Mouse (Mus musculus) MEL (cell line): ENCODE data around the gene Usp18. TPM values are rescaled to one million over a fixed set of nuclear protein-coding genes. Genes with fewer than 3 reads are reported as not detected.
A peak's percentile ranks its signal among the peaks of the same experiment; 100 is the strongest.

Experiments
- DNase-seq: peaks from one replicate; pipeline ENCODE4 v3.0.0; 2011; ENCODE audit warnings: low read depth, low spot score
- H3K27ac ChIP-seq: 2 replicates; pipeline ENCODE4 v1.5.1; 2012; ENCODE audit warnings: low read depth, mild to moderate bottlenecking, control low read depth, low read length, moderate library complexity; ENCODE audit not compliant: control insufficient read depth
- H3K27me3 ChIP-seq, 2 experiments: fragments of 150-350 bp in 1 of 2; sonication (generic) in 1 of 2; 2 replicates each; pipeline ENCODE4 v1.6.1; 2012; ENCODE audit warnings: low read length in 2 of 2, mild to moderate bottlenecking in 2 of 2, improper control_type of control experiment in 1 of 2, moderate library complexity in 1 of 2; ENCODE audit not compliant: insufficient read depth in 2 of 2, control insufficient read depth in 1 of 2
- H3K36me3 ChIP-seq, 2 experiments: 2 replicates each; pipeline ENCODE4 v1.6.1; 2012 to 2014; ENCODE audit warnings: low read length in 2 of 2, improper control_type of control experiment in 1 of 2, inconsistent platforms in 1 of 2, mild to moderate bottlenecking in 1 of 2; ENCODE audit not compliant: insufficient read depth in 2 of 2, control insufficient read depth in 1 of 2
- H3K4me1 ChIP-seq, 2 experiments: fragments of 150-350 bp in 1 of 2; sonication (generic) in 1 of 2; 2 replicates each; pipeline ENCODE4 v1.6.1; 2012; ENCODE audit warnings: low read length in 2 of 2, improper control_type of control experiment in 1 of 2, mild to moderate bottlenecking in 1 of 2; ENCODE audit not compliant: insufficient read depth in 2 of 2, control insufficient read depth in 1 of 2
- H3K4me3 ChIP-seq, 2 experiments: fragments of 150-350 bp in 1 of 2; sonication (generic) in 1 of 2; 2 replicates each; pipeline ENCODE4 v1.5.1; 2012; ENCODE audit warnings: low read depth in 2 of 2, low read length in 2 of 2, mild to moderate bottlenecking in 2 of 2, moderate library complexity in 2 of 2, control low read depth in 1 of 2, improper control_type of control experiment in 1 of 2; ENCODE audit not compliant: control insufficient read depth in 1 of 2, insufficient read depth in 1 of 2
- H3K79me2 ChIP-seq: 2 replicates; pipeline ENCODE4 v1.6.1; 2012; ENCODE audit warnings: mild to moderate bottlenecking, low read length, moderate library complexity; ENCODE audit not compliant: control insufficient read depth, poor library complexity, insufficient read depth
- H3K9ac ChIP-seq: 2 replicates; pipeline ENCODE4 v1.6.1; 2012; ENCODE audit warnings: low read depth, mild to moderate bottlenecking, control low read depth, low read length, moderate library complexity; ENCODE audit not compliant: control insufficient read depth, poor library complexity, severe bottlenecking
- H3K9me3 ChIP-seq: fragments of 150-350 bp; sonication (generic); replicated peaks from 2 replicates; pipeline ENCODE4 v1.6.1; 2012; ENCODE audit warnings: mild to moderate bottlenecking, low read length, improper control_type of control experiment, moderate library complexity; ENCODE audit not compliant: insufficient read depth
- CTCF ChIP-seq, 3 experiments: IDR thresholded peaks in 2 of 3; conservative IDR thresholded peaks in 1 of 3; 2 replicates each; pipeline ENCODE4 v1.5.1; 2011 to 2012; ENCODE audit warnings: low read length in 3 of 3, low read depth in 2 of 3, mild to moderate bottlenecking in 2 of 3, improper control_type of control experiment in 1 of 3, inconsistent platforms in 1 of 3, mixed read lengths in 1 of 3, moderate library complexity in 1 of 3; ENCODE audit not compliant: control insufficient read depth in 1 of 3, insufficient read depth in 1 of 3, poor library complexity in 1 of 3, severe bottlenecking in 1 of 3
- E2F4 ChIP-seq: IDR thresholded peaks from 2 replicates; pipeline ENCODE4 v1.6.1; 2011; ENCODE audit warnings: low read depth, low read length, improper control_type of control experiment, borderline replicate concordance
- ELF1 ChIP-seq: IDR thresholded peaks from 2 replicates; pipeline ENCODE4 v1.6.1; 2014; ENCODE audit warnings: low read depth, mild to moderate bottlenecking, inconsistent platforms, low read length, improper control_type of control experiment, moderate library complexity
- EP300 ChIP-seq, 2 experiments: IDR thresholded peaks; 2 replicates each; pipeline ENCODE4 v1.6.1; 2011; ENCODE audit warnings: improper control_type of control experiment in 2 of 2, low read length in 2 of 2, low read depth in 1 of 2, mild to moderate bottlenecking in 1 of 2
- ETS1 ChIP-seq: IDR thresholded peaks from 2 replicates; pipeline ENCODE4 v1.6.1; 2012; ENCODE audit warnings: low read depth, mild to moderate bottlenecking, inconsistent platforms, low read length, improper control_type of control experiment, moderate library complexity
- GATA1 ChIP-seq: IDR thresholded peaks from 2 replicates; pipeline ENCODE4 v1.6.1; 2011; ENCODE audit warnings: low read depth, low read length, improper control_type of control experiment
- HCFC1 ChIP-seq: IDR thresholded peaks from 2 replicates; pipeline ENCODE4 v1.6.1; 2012; ENCODE audit warnings: low read depth, mild to moderate bottlenecking, inconsistent platforms, low read length, improper control_type of control experiment, moderate library complexity
- KAT2A ChIP-seq: conservative IDR thresholded peaks from 2 replicates; pipeline ENCODE4 v1.6.1; 2012; ENCODE audit warnings: low read depth, low read length, improper control_type of control experiment, inconsistent platforms
- MAZ ChIP-seq: IDR thresholded peaks from 2 replicates; pipeline ENCODE4 v1.6.1; 2012; ENCODE audit warnings: low read depth, mild to moderate bottlenecking, inconsistent platforms, low read length, improper control_type of control experiment
- MEF2A ChIP-seq: IDR thresholded peaks from 2 replicates; pipeline ENCODE4 v1.6.1; 2014; ENCODE audit warnings: low read depth, mild to moderate bottlenecking, inconsistent platforms, low read length, improper control_type of control experiment; ENCODE audit not compliant: poor library complexity, insufficient replicate concordance, severe bottlenecking; ENCODE audit errors: extremely low read depth
- MYC ChIP-seq: IDR thresholded peaks from 2 replicates; pipeline ENCODE4 v1.6.1; 2011; ENCODE audit warnings: low read depth, mild to moderate bottlenecking, low read length, improper control_type of control experiment, moderate library complexity
- POLR2AphosphoS5 ChIP-seq: IDR thresholded peaks from 2 replicates; pipeline ENCODE4 v1.6.1; 2012; ENCODE audit warnings: low read depth, borderline replicate concordance, mild to moderate bottlenecking, inconsistent platforms, low read length, moderate library complexity, mixed read lengths
- RCOR1 ChIP-seq: IDR thresholded peaks from 2 replicates; pipeline ENCODE4 v1.6.1; 2012; ENCODE audit warnings: low read depth, mild to moderate bottlenecking, inconsistent platforms, low read length, improper control_type of control experiment
- SIN3A ChIP-seq: IDR thresholded peaks from 2 replicates; pipeline ENCODE4 v1.6.1; 2012; ENCODE audit warnings: low read length, improper control_type of control experiment, inconsistent platforms
- TBP ChIP-seq: IDR thresholded peaks from 2 replicates; pipeline ENCODE4 v1.8.0; 2011; ENCODE audit warnings: low read depth, low read length, improper control_type of control experiment
- USF1 ChIP-seq: IDR thresholded peaks from 2 replicates; pipeline ENCODE4 v1.6.1; 2014; ENCODE audit warnings: low read depth, mild to moderate bottlenecking, inconsistent platforms, low read length, improper control_type of control experiment, moderate library complexity
- USF2 ChIP-seq, 2 experiments: IDR thresholded peaks; 2 replicates each; pipeline ENCODE4 v1.6.1; 2011 to 2012; ENCODE audit warnings: improper control_type of control experiment in 2 of 2, low read length in 2 of 2, borderline replicate concordance in 1 of 2, inconsistent platforms in 1 of 2, low read depth in 1 of 2, mild to moderate bottlenecking in 1 of 2; ENCODE audit not compliant: insufficient read depth in 1 of 2
- ZNF384 ChIP-seq: IDR thresholded peaks from 2 replicates; pipeline ENCODE4 v1.6.1; 2012; ENCODE audit warnings: low read depth, mild to moderate bottlenecking, inconsistent platforms, low read length, improper control_type of control experiment
- polyA plus RNA-seq, 2 experiments: library from polyadenylated mRNA; stranded (reverse) in 1 of 2; unstranded in 1 of 2; fragments of >175 nt in 1 of 2; fragments of >200 nt in 1 of 2; gene quantifications; 2 replicates each; pipeline versions ENCODE4 v1.2.1 to v1.2.4; 2012; ENCODE audit warnings: low replicate concordance in 2 of 2, low read depth in 1 of 2; ENCODE audit not compliant: insufficient read length in 2 of 2, insufficient read depth in 1 of 2, missing spikeins in 1 of 2
- total RNA-seq: library from RNA; depleted of rRNA; stranded (reverse); fragments of 300-350 nt; gene quantifications from 2 replicates; pipeline ENCODE4 v1.2.3, GENCODE M21; 2012

The Usp18 gene
- total and polyA plus RNA-seq, 3 experiments: 0.71 to 0.85 TPM; not detected in 1

- 0 out of 2 replicates have a peak, but pooled peaks have one; percentile 19 for TF ChIP-seq GATA1
- peak; percentile 35; the same call in 1 of the 2 replicates for TF ChIP-seq RCOR1
- TF ChIP-seq USF2 (IDR thresholded peaks at IDR 0.05; ENCODE audit: borderline replicate concordance in 1 of 2, insufficient read depth in 1 of 2, low read depth in 1 of 2, low read length in 2 of 2): no peak
- no peak for TF ChIP-seq ETS1
- no peak for TF ChIP-seq ELF1
- no peak for TF ChIP-seq MAZ
- TF ChIP-seq USF1: no peak
- TF ChIP-seq HCFC1: no peak
- TF ChIP-seq E2F4: no peak
- peak; percentile 44 for TF ChIP-seq SIN3A
- TF ChIP-seq EP300 (IDR thresholded peaks at IDR 0.05; ENCODE audit: low read depth in 1 of 2, low read length in 2 of 2): peak in 1 of 2 experiments; percentile 58; a peak in 1 of 4 replicates
- no peak for TF ChIP-seq ZNF384
- TF ChIP-seq MYC: no peak
- TF ChIP-seq, all 39 proteins: peak for 4
- Histone ChIP-seq H3K27ac (no peak overlapping the region), H3K9me3 (no peaks in the 10 kb centered on the region), H3K79me2 (no peaks in the 10 kb centered on the region), H3K27me3 (no peaks in the 10 kb centered on the region), H3K36me3 (no peaks in the 10 kb centered on the region), H3K9ac (peak overlapping the region; percentile 51; the same call in 1 of the 2 replicates), H3K4me3 (peak overlapping the region; percentile 24 to 77), H3K4me1 (peaks cover 0 to 8% of the 10 kb centered on the region in 2 experiments; a peak in 1 of 4 replicates)
- DNase-seq: peak; percentile 83
Observed at GRCm38 (mm10) chr6:121261233-121261632, 15.5 kb downstream of the Usp18 start.

GRCm38 (mm10) chr6:121262004-121262403 lies 16.3 kb downstream of the Usp18 start:
- peaks cover 0 to 8% of the 10 kb centered on the region in 2 experiments; a peak in 1 of 4 replicates for H3K4me1 ChIP-seq
- no peak overlapping the region for H3K4me3 ChIP-seq
- H3K36me3 ChIP-seq: no peaks in the 10 kb centered on the region
- H3K79me2 ChIP-seq: no peaks in the 10 kb centered on the region
- H3K9ac ChIP-seq: no peak overlapping the region
- H3K27ac ChIP-seq: no peak overlapping the region
- no peaks in the 10 kb centered on the region for H3K27me3 ChIP-seq
- no peaks in the 10 kb centered on the region for H3K9me3 ChIP-seq
- TF ChIP-seq POLR2AphosphoS5: no peak
- TF ChIP-seq KAT2A: no peak
- no peak for TF ChIP-seq TBP
- no peak for TF ChIP-seq HCFC1
- TF ChIP-seq USF1: no peak
- TF ChIP-seq CTCF (IDR thresholded peaks at IDR 0.05 in 2 of 3, conservative IDR thresholded peaks at IDR 0.05 in 1 of 3; ENCODE audit: control insufficient read depth in 1 of 3, insufficient read depth in 1 of 3, low read depth in 2 of 3, low read length in 3 of 3, poor library complexity in 1 of 3, severe bottlenecking in 1 of 3): no peak
- no peak for TF ChIP-seq ETS1
- no peak for TF ChIP-seq MEF2A
- DNase-seq: no peak
